Mouse (Mus musculus): ENCODE data around the gene Lypd6. TPM values are rescaled to one million over a fixed set of nuclear protein-coding genes. Genes with fewer than 3 reads are reported as not detected.

Gene Lypd6
- polyA plus RNA-seq, 1 experiment = 3.9 TPM

DNA sequence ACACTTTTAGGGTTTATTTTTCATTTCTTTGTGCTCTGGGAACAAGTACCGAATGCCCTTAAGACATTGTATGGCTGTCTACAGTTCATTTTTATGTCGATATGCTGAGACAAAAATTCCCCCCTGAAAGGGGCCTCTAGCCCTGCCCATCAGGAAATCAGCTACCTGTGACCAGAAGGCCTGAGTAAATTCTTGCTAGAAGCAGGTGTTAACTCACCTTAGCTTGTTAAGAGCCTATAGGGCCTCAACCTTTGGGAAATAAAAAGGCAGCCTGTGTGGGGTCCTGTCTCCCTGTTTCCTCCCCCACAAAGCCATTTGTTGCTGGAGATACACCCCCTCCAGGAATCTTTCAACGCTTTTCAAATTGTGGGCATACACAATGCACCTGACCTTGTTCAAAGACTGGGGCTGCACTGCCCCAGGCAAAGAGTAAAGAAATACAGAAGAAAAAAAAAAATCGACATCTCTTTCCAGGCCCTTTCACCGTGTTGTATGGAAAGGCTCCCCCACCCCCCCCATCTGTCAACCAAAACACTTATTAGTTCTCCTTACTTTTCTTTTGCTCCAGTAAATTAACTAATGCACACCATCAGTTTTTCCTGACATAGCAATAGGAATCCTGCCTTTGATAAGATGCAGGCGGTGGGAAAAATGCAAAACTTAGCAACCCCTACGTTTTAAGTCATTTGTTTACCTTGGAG lies 21.9 kb upstream of the Lypd6 start:
- TF ChIP-seq SRF (IDR thresholded peaks at IDR 0.05; ENCODE audit: control insufficient read depth, insufficient read length, low read depth) = no peak
- no peak for TF ChIP-seq MYOD1 (IDR thresholded peaks at IDR 0.05; ENCODE audit: control insufficient read depth in 1 of 3, insufficient read length in 2 of 3, low read depth in 2 of 3)
- TF ChIP-seq TCF12 (IDR thresholded peaks at IDR 0.05; ENCODE audit: insufficient read depth, poor library complexity, severe bottlenecking) = no peak
- TF ChIP-seq TCF3 (IDR thresholded peaks at IDR 0.05; ENCODE audit: insufficient read length, low read depth) = no peak
- no peak for TF ChIP-seq E2F4 (IDR thresholded peaks at IDR 0.05; ENCODE audit: insufficient read depth)
- TF ChIP-seq MAX (IDR thresholded peaks at IDR 0.05; ENCODE audit: low read depth) = no peak
- TF ChIP-seq POLR2A (IDR thresholded peaks at IDR 0.05; ENCODE audit: insufficient read length, low read depth) = no peak
- no peak for TF ChIP-seq REST (IDR thresholded peaks at IDR 0.05; ENCODE audit: insufficient read depth, insufficient read length)
- no peak for TF ChIP-seq CEBPB (IDR thresholded peaks at IDR 0.05; ENCODE audit: insufficient read depth, poor library complexity, severe bottlenecking)
- TF ChIP-seq USF1 (IDR thresholded peaks at IDR 0.05; ENCODE audit: low read depth) = no peak
- TF ChIP-seq MYOG (IDR thresholded peaks at IDR 0.05; ENCODE audit: control insufficient read depth in 1 of 3, insufficient read depth in 1 of 3, insufficient read length in 2 of 3, low read depth in 2 of 3) = no peak
- TF ChIP-seq POLR2AphosphoS2 (IDR thresholded peaks at IDR 0.05; ENCODE audit: insufficient read length, low read depth) = no peak
- Histone ChIP-seq H3K27me3 (ENCODE audit: control insufficient read depth, insufficient read depth, insufficient read length) (no peaks in the 10 kb centered on the region), H3K4me2 (ENCODE audit: low read depth) (no peak overlapping the region), H3ac (ENCODE audit: control insufficient read depth, insufficient read length) (no peak overlapping the region), H3K36me3 (ENCODE audit: control insufficient read depth, insufficient read depth) (no peaks in the 10 kb centered on the region), H3K79me2 (ENCODE audit: control insufficient read depth, insufficient read depth) (no peaks in the 10 kb centered on the region), H3K4me3 (no peak overlapping the region)

DNA sequence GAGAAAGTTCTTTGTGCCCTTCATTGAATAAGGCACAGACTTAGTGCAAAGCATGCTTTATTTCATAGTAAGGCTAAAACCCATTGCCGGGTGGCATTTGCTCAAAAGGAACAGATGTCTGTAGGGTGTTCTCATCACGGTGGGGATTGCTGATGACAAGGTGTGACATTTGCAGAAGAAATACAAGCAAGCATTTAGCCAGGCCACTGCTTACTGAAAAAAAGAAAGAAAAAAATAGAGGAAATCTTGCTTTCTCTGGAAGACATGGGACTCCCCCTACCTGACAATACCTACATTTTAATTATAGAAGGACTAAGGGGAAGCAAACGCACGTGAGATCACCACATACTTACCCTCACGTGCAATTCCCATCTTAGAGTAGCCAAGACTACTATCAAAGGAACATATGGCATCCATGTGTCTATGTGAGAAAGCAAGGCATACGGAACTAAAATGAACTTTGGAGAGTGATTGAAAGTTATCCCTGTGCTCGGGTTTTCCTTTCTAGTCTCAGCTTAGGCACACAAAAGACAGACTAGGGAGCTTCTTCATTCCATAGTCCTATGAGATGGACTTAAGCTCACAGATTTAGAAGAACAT lies 21.3 kb upstream of the Lypd6 start:
- Histone ChIP-seq H3K4me2 (ENCODE audit: low read depth) (no peak overlapping the region), H3ac (ENCODE audit: control insufficient read depth, insufficient read length) (no peak overlapping the region), H3K79me2 (ENCODE audit: control insufficient read depth, insufficient read depth) (no peaks in the 10 kb centered on the region), H3K4me3 (no peak overlapping the region), H3K36me3 (ENCODE audit: control insufficient read depth, insufficient read depth) (no peaks in the 10 kb centered on the region), H3K27me3 (ENCODE audit: control insufficient read depth, insufficient read depth, insufficient read length) (no peaks in the 10 kb centered on the region)
- TF ChIP-seq POLR2A (IDR thresholded peaks at IDR 0.05; ENCODE audit: insufficient read length, low read depth) (no peak), MYOD1 (IDR thresholded peaks at IDR 0.05; ENCODE audit: control insufficient read depth in 1 of 3, insufficient read length in 2 of 3, low read depth in 2 of 3) (no peak), POLR2AphosphoS2 (IDR thresholded peaks at IDR 0.05; ENCODE audit: insufficient read length, low read depth) (no peak), MAX (IDR thresholded peaks at IDR 0.05; ENCODE audit: low read depth) (no peak), TCF12 (IDR thresholded peaks at IDR 0.05; ENCODE audit: insufficient read depth, poor library complexity, severe bottlenecking) (no peak), REST (IDR thresholded peaks at IDR 0.05; ENCODE audit: insufficient read depth, insufficient read length) (no peak), SRF (IDR thresholded peaks at IDR 0.05; ENCODE audit: control insufficient read depth, insufficient read length, low read depth) (no peak), USF1 (IDR thresholded peaks at IDR 0.05; ENCODE audit: low read depth) (no peak), MYOG (IDR thresholded peaks at IDR 0.05; ENCODE audit: control insufficient read depth in 1 of 3, insufficient read depth in 1 of 3, insufficient read length in 2 of 3, low read depth in 2 of 3) (no peak), CEBPB (IDR thresholded peaks at IDR 0.05; ENCODE audit: insufficient read depth, poor library complexity, severe bottlenecking) (no peak), TCF3 (IDR thresholded peaks at IDR 0.05; ENCODE audit: insufficient read length, low read depth) (no peak), E2F4 (IDR thresholded peaks at IDR 0.05; ENCODE audit: insufficient read depth) (no peak)

DNA sequence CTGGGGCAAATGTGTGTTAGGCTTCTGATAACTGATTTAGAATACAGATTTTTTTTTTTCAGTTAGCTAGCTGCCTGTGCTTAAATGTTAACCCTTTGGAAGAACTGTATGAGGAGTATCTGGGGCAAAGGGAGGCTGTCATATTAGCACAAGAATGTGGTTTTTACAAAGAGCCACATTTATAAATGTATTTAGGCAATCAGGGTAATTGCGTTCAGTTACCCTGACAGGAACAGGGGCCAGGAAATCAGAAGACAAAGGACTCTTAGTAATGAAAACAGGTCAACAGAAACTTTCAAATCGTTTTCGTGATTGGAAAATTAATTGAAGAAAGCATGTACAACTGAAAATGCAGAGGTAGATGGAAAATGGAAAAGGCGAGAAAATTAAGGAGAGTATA lies 20.4 kb upstream of the Lypd6 start:
- H3K4me2 ChIP-seq (ENCODE audit: low read depth) = no peak overlapping the region
- no peak overlapping the region for H3K4me3 ChIP-seq
- no peaks in the 10 kb centered on the region for H3K79me2 ChIP-seq (ENCODE audit: control insufficient read depth, insufficient read depth)
- TF ChIP-seq REST (IDR thresholded peaks at IDR 0.05; ENCODE audit: insufficient read depth, insufficient read length) = no peak
- no peaks in the 10 kb centered on the region for H3K27me3 ChIP-seq (ENCODE audit: control insufficient read depth, insufficient read depth, insufficient read length)
- H3ac ChIP-seq (ENCODE audit: control insufficient read depth, insufficient read length) = no peak overlapping the region
- no peaks in the 10 kb centered on the region for H3K36me3 ChIP-seq (ENCODE audit: control insufficient read depth, insufficient read depth)

DNA sequence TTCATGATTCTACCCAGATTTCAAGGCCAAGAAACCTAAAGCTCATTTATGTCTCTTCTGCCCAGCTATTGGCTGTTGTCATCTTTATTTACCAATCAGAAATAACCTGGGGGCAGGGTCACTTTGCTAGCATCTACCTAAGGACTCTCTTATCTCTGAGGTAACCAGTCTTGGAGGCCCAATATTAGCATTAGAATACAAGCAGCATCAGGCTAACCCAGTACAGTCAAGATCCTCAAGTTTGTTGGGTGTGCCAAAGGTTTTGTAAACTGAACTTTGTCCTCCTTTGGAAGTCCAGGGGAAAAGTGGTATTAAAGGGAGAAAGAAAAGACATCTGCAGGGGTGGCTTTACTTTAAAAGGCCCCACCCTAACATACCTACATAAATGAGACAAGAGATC lies 17.8 kb upstream of the Lypd6 start:
- TF ChIP-seq POLR2AphosphoS2 (IDR thresholded peaks at IDR 0.05; ENCODE audit: insufficient read length, low read depth) = no peak
- no peak for TF ChIP-seq POLR2A (IDR thresholded peaks at IDR 0.05; ENCODE audit: insufficient read length, low read depth)
- no peak for TF ChIP-seq REST (IDR thresholded peaks at IDR 0.05; ENCODE audit: insufficient read depth, insufficient read length)
- no peak for TF ChIP-seq MAX (IDR thresholded peaks at IDR 0.05; ENCODE audit: low read depth)
- TF ChIP-seq E2F4 (IDR thresholded peaks at IDR 0.05; ENCODE audit: insufficient read depth) = no peak
- no peak for TF ChIP-seq MYOD1 (IDR thresholded peaks at IDR 0.05; ENCODE audit: control insufficient read depth in 1 of 3, insufficient read length in 2 of 3, low read depth in 2 of 3)
- TF ChIP-seq MYOG (IDR thresholded peaks at IDR 0.05; ENCODE audit: control insufficient read depth in 1 of 3, insufficient read depth in 1 of 3, insufficient read length in 2 of 3, low read depth in 2 of 3) = no peak
- no peak for TF ChIP-seq TCF12 (IDR thresholded peaks at IDR 0.05; ENCODE audit: insufficient read depth, poor library complexity, severe bottlenecking)
- TF ChIP-seq USF1 (IDR thresholded peaks at IDR 0.05; ENCODE audit: low read depth) = no peak
- no peak for TF ChIP-seq CEBPB (IDR thresholded peaks at IDR 0.05; ENCODE audit: insufficient read depth, poor library complexity, severe bottlenecking)
- no peak for TF ChIP-seq TCF3 (IDR thresholded peaks at IDR 0.05; ENCODE audit: insufficient read length, low read depth)
- Histone ChIP-seq H3ac (ENCODE audit: control insufficient read depth, insufficient read length) (no peak overlapping the region), H3K4me3 (no peak overlapping the region), H3K4me2 (ENCODE audit: low read depth) (no peak overlapping the region), H3K27me3 (ENCODE audit: control insufficient read depth, insufficient read depth, insufficient read length) (no peaks in the 10 kb centered on the region), H3K36me3 (ENCODE audit: control insufficient read depth, insufficient read depth) (no peaks in the 10 kb centered on the region), H3K79me2 (ENCODE audit: control insufficient read depth, insufficient read depth) (no peaks in the 10 kb centered on the region)

Measured in myocyte (in vitro differentiated cells).